Mouse (Mus musculus) midbrain, embryonic 11.5 days (tissue): Measurements from ENCODE around the gene Stt3b. TPM values are rescaled to one million over a fixed set of nuclear protein-coding genes. Genes with fewer than 3 reads are reported as not detected.

Experiments used
- ATAC-seq: fragments of 200-750 bp; cut with Nextera tagmentation; 2 replicates; pipeline ENCODE4 v1.8.0; 2017; ENCODE audit warnings: moderate TSS enrichment, moderate library complexity; ENCODE audit not compliant: low FRiP score
- DNase-seq: peaks from one replicate; pipeline ENCODE4 v3.0.0; 2015; ENCODE audit warnings: low spot score; ENCODE audit errors: missing footprints
- H3K27ac ChIP-seq: fragments of 300-500 bp; sonication (generic); 2 replicates; pipeline ENCODE4 v1.5.1; 2014; ENCODE audit warnings: low read depth, low read length
- H3K27me3 ChIP-seq: fragments of 300-500 bp; sonication (generic); 2 replicates; pipeline ENCODE4 v1.6.1; 2014; ENCODE audit warnings: mild to moderate bottlenecking, low read length, moderate library complexity, mixed read lengths; ENCODE audit not compliant: control insufficient read depth, insufficient read depth
- H3K36me3 ChIP-seq: fragments of 300-500 bp; sonication (generic); 2 replicates; pipeline ENCODE4 v1.6.1; 2014; ENCODE audit warnings: mild to moderate bottlenecking, low read length, moderate library complexity, mixed read lengths; ENCODE audit not compliant: control insufficient read depth, insufficient read depth
- H3K4me1 ChIP-seq: fragments of 300-500 bp; sonication (generic); 2 replicates; pipeline ENCODE4 v1.6.1; 2014; ENCODE audit warnings: low read length; ENCODE audit not compliant: control insufficient read depth, insufficient read depth
- H3K4me2 ChIP-seq: fragments of 300-500 bp; sonication (generic); 2 replicates; pipeline ENCODE4 v1.6.1; 2014; ENCODE audit warnings: mild to moderate bottlenecking, moderate library complexity
- H3K4me3 ChIP-seq: fragments of 300-500 bp; sonication (generic); 2 replicates; pipeline ENCODE4 v1.5.1; 2014; ENCODE audit warnings: low read depth, low read length
- H3K9ac ChIP-seq: fragments of 300-500 bp; sonication (generic); 2 replicates; pipeline ENCODE4 v1.6.1; 2014; ENCODE audit warnings: low read length
- H3K9me3 ChIP-seq: fragments of 300-500 bp; sonication (generic); 2 replicates; pipeline ENCODE4 v1.6.1; 2016; ENCODE audit warnings: low read length; ENCODE audit not compliant: control insufficient read depth
- WGBS: fragments of 180-500 bp; shearing (Covaris S2); extraction: QIAGEN DNeasy Blood & Tissue Kit; methylation state at CpG from one replicate; pipeline ENCODE4 v1.1.7; 2014; 5-methylcytosine and 5-hydroxymethylcytosine counted together
- polyA plus RNA-seq: library from polyadenylated mRNA; unstranded; fragments of >200 nt; fragmentation: Nextera tagmentation; extraction: Ambion mirVana; gene quantifications from 2 replicates; pipeline ENCODE4 v1.2.1, GENCODE M21; 2014

Gene Stt3b
- polyA plus RNA-seq, 1 experiment from 2014 or later = 107 TPM

GRCm38 (mm10) chr9:115322385-115322784 lies 12.2 kb upstream of the Stt3b start:
- H3K36me3 ChIP-seq = no peaks in the 10 kb centered on the region
- peaks cover 6% of the 10 kb centered on the region for H3K4me1 ChIP-seq
- no peaks in the 10 kb centered on the region for H3K9me3 ChIP-seq
- ATAC-seq (no peak), DNase-seq (no peak)
- H3K27me3 ChIP-seq = no peaks in the 10 kb centered on the region
- no peak overlapping the region for H3K4me2 ChIP-seq
- H3K4me3 ChIP-seq = no peak overlapping the region
- H3K9ac ChIP-seq = no peak overlapping the region
- WGBS = 96% methylated on average over 6 of the region's 6 CpGs
- no peak overlapping the region for H3K27ac ChIP-seq

- 81% methylated on average over 6 of the region's 6 CpGs for WGBS
- Histone ChIP-seq H3K4me2 (no peak overlapping the region), H3K27ac (no peak overlapping the region), H3K36me3 (no peaks in the 10 kb centered on the region), H3K9ac (no peak overlapping the region), H3K4me3 (no peak overlapping the region), H3K4me1 (peaks cover 6% of the 10 kb centered on the region), H3K9me3 (no peaks in the 10 kb centered on the region), H3K27me3 (no peaks in the 10 kb centered on the region)
- ATAC-seq (no peak), DNase-seq (no peak)
These were observed 10.8 kb upstream of the Stt3b start for GRCm38 (mm10) chr9:115321052-115321451.

GRCm38 (mm10) chr9:115320156-115320555 lies 9.9 kb upstream of the Stt3b start:
- ATAC-seq (no peak), DNase-seq (no peak)
- Histone ChIP-seq H3K4me2 (no peak overlapping the region), H3K36me3 (no peaks in the 10 kb centered on the region), H3K9me3 (no peaks in the 10 kb centered on the region), H3K9ac (no peak overlapping the region), H3K4me1 (peaks cover 6% of the 10 kb centered on the region), H3K4me3 (no peak overlapping the region), H3K27me3 (no peaks in the 10 kb centered on the region), H3K27ac (no peak overlapping the region)
- 89% methylated on average over 4 of the region's 4 CpGs for WGBS

- H3K4me2 ChIP-seq = no peak overlapping the region
- no peaks in the 10 kb centered on the region for H3K9me3 ChIP-seq
- no peak overlapping the region for H3K27ac ChIP-seq
- 81% methylated on average over 6 of the region's 6 CpGs for WGBS
- no peak for DNase-seq
- H3K27me3 ChIP-seq = no peaks in the 10 kb centered on the region
- H3K36me3 ChIP-seq = no peaks in the 10 kb centered on the region
- H3K4me3 ChIP-seq = no peak overlapping the region
- H3K4me1 ChIP-seq = peaks cover 4% of the 10 kb centered on the region
- ATAC-seq = no peak
- H3K9ac ChIP-seq = no peak overlapping the region
These were observed 8.6 kb upstream of the Stt3b start for GRCm38 (mm10) chr9:115318621-115319375.

GRCm38 (mm10) chr9:115317049-115317448 lies 6.8 kb upstream of the Stt3b start:
- Histone ChIP-seq H3K4me1 (no peaks in the 10 kb centered on the region), H3K9me3 (no peaks in the 10 kb centered on the region), H3K27me3 (no peaks in the 10 kb centered on the region), H3K9ac (no peak overlapping the region), H3K27ac (no peak overlapping the region), H3K4me2 (no peak overlapping the region), H3K36me3 (no peaks in the 10 kb centered on the region), H3K4me3 (no peak overlapping the region)
- ATAC-seq (no peak), DNase-seq (no peak)
- 93% methylated on average over 5 of the region's 5 CpGs for whole genome bisulfite sequencing

GRCm38 (mm10) chr9:115314556-115314955 lies 4.3 kb upstream of the Stt3b start:
- Histone ChIP-seq H3K27me3 (no peaks in the 10 kb centered on the region), H3K4me1 (peaks cover 3% of the 10 kb centered on the region; the same call in 1 of the 2 replicates), H3K9ac (peak overlapping the region; percentile 21; the same call in 1 of the 2 replicates), H3K36me3 (no peaks in the 10 kb centered on the region), H3K9me3 (no peaks in the 10 kb centered on the region), H3K4me2 (peak overlapping the region; percentile 31; the same call in 1 of the 2 replicates), H3K4me3 (peak overlapping the region; percentile 16; the same call in 1 of the 2 replicates), H3K27ac (no peak overlapping the region)
- 17% methylated on average over 10 of the region's 10 CpGs for WGBS
- peak; percentile 92 for DNase-seq
- ATAC-seq = no peak

GRCm38 (mm10) chr9:115313830-115314229 lies 3.6 kb upstream of the Stt3b start:
- Histone ChIP-seq H3K36me3 (no peaks in the 10 kb centered on the region), H3K9me3 (no peaks in the 10 kb centered on the region), H3K9ac (no peak overlapping the region), H3K4me2 (no peak overlapping the region), H3K4me1 (peaks cover 3% of the 10 kb centered on the region; the same call in 1 of the 2 replicates), H3K27me3 (no peaks in the 10 kb centered on the region), H3K27ac (no peak overlapping the region), H3K4me3 (no peak overlapping the region)
- ATAC-seq = no peak
- 83% methylated on average over 5 of the region's 5 CpGs for WGBS
- no peak for DNase-seq

GRCm38 (mm10) chr9:115311223-115311520 lies 951 bp upstream of the Stt3b start:
- Histone ChIP-seq H3K27ac (peak overlapping the region; percentile 93; the same call in 1 of the 2 replicates), H3K36me3 (no peaks in the 10 kb centered on the region), H3K4me1 (peaks cover 17% of the 10 kb centered on the region), H3K4me2 (peak overlapping the region; percentile 60), H3K4me3 (peak overlapping the region; percentile 93), H3K9ac (peak overlapping the region; percentile 76), H3K27me3 (no peaks in the 10 kb centered on the region), H3K9me3 (no peaks in the 10 kb centered on the region)
- DNase-seq (no peak), ATAC-seq (no peak)
- 12% methylated on average over 5 of the region's 5 CpGs for WGBS

- Histone ChIP-seq H3K9ac (peak overlapping the region; percentile 97), H3K9me3 (no peaks in the 10 kb centered on the region), H3K36me3 (no peaks in the 10 kb centered on the region), H3K27ac (peak overlapping the region; percentile 91), H3K27me3 (no peaks in the 10 kb centered on the region), H3K4me3 (peak overlapping the region; percentile 93), H3K4me1 (peaks cover 24% of the 10 kb centered on the region), H3K4me2 (peak overlapping the region; percentile 48)
- 0% methylated on average over 34 of the region's 42 CpGs for WGBS
- ATAC-seq = peak; percentile 84
- no peak for DNase-seq
These were observed 260 bp downstream of the Stt3b start for GRCm38 (mm10) chr9:115309977-115310345.
